Mouse (Mus musculus) neutrophil, adult 83 days (primary cell): Measurements from ENCODE around the gene Wnt6. TPM values are rescaled to one million over a fixed set of nuclear protein-coding genes. Genes with fewer than 3 reads are reported as not detected.

Experiments
- total RNA-seq, 2 experiments: library from RNA; stranded (reverse); gene quantifications; one replicate each; pipeline ENCODE4 v1.2.4; 2023

Wnt6 gene
- 1 to 10 TPM; 1.7 to 1.8 TPM for total RNA-seq

DNA sequence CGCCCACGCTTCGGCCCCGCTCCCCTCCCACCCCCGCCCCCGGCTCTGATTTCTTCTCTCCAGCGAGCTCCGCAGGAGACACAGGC lies at the start of gene Wnt6:
Wnt6 (plus strand) TSS at position 48 of the 86 bp plus-strand sequence.

DNA sequence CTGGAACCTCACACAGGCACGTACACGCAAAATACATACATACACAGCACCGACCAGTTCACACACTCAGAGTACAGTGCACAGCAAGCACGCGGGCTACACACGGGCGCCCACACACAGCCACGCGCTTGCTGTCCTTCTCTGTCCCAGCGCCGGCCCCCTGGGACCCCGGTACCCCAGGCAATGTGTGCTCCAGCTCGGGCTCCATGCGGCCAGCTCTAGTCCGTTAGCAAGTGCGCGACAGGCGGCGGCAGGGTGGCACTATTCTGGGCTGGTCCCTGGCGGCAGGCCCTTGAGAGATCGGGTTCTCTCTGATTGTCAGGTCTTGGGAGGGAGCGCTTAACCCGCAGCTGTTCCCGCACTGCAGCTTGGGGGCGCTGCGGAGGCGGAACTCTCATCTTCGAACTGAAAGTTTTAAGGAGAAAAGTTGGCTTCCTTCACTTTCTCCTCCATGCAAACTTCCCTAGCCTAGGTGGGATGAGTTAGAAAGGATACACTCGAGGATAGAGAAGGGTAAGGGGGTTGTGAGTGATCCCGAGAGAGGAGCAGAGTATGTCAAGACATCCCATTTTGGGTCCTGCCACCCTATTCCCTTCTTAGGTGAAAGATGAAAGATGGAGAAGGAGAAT lies 22.9 kb upstream of the Wnt6 start, which contains the start of gene Prkag3:
Prkag3 (minus strand) TSS at position 579 of the 629 bp plus-strand sequence.

DNA sequence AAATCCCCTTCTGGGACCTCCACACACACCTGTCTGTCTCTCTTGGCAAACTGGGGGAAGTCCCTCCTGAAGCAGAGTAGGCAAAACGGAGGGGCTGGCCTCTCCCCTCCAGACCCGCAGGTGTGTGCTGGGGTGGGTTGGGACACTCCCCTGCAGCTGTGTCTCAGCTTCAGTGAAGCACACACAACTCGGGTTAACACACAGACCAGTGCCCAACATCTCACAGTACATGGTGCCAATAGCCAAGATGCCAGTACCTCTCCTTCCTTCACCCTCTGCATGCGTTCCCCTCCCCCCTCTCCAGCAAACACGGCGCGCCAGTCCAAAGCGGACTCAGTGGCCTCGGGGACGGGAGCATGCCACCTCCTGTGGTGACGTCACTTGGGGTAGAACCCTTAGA lies 19.6 kb downstream of the Wnt6 start, which contains the start of gene Wnt10a:
Wnt10a (plus strand) TSS at position 268 of the 400 bp plus-strand sequence.

Other genes with a start within 250 kb of the Wnt6 start
- under 1 TPM in 1 of 2 experiments, not detected in 1; 0.20 TPM for gene Plcd4, start 229.0 kb upstream of the Wnt6 start, total RNA-seq
- gene Usp37, start 227.6 kb upstream of the Wnt6 start, total RNA-seq, result 10 to 100 TPM; 17.2 to 19.1 TPM
- gene Zfp142, start 183.6 kb upstream of the Wnt6 start, total RNA-seq, result 10 to 100 TPM; 18.2 to 24.7 TPM
- gene Bcs1l, start 183.6 kb upstream of the Wnt6 start, total RNA-seq, result 1 to 10 TPM; 7.9 to 8.3 TPM
- gene Rnf25, start 170.5 kb upstream of the Wnt6 start, total RNA-seq, result 10 to 100 TPM; 43.7 to 50.1 TPM
- 1 to 10 TPM in 1 of 2 experiments, under 1 TPM in 1; 0.64 to 2.1 TPM for gene Stk36, start 170.4 kb upstream of the Wnt6 start, total RNA-seq
- gene Ttll4, start 110.1 kb upstream of the Wnt6 start, total RNA-seq, result 10 to 100 TPM; 15.2 to 20.1 TPM
- 10 to 100 TPM; 33.1 to 41.0 TPM for gene Cyp27a1, start 58.3 kb upstream of the Wnt6 start, total RNA-seq
- gene Prkag3, start 22.7 kb upstream of the Wnt6 start, total RNA-seq, result not detected
- gene Wnt10a, start 19.6 kb downstream of the Wnt6 start, total RNA-seq, result not detected
- gene Cdk5r2, start 83.0 kb downstream of the Wnt6 start, total RNA-seq, result not detected
- gene Fev, start 113.5 kb downstream of the Wnt6 start, total RNA-seq, result not detected
- not detected for gene Cryba2, start 121.3 kb downstream of the Wnt6 start, total RNA-seq
- gene Cfap65, start 163.7 kb downstream of the Wnt6 start, total RNA-seq, result not detected
- gene Ihh, start 179.8 kb downstream of the Wnt6 start, total RNA-seq, result under 1 TPM; 0.31 to 0.57 TPM